Mouse (Mus musculus) kidney, postnatal 0 days (tissue): ENCODE data around the gene Acaa1b. TPM values are rescaled to one million over a fixed set of nuclear protein-coding genes. Genes with fewer than 3 reads are reported as not detected.

Experiments
- ATAC-seq: fragments of 200-750 bp; cut with Nextera tagmentation; replicated peaks from 2 replicates; pipeline ENCODE4 v1.8.0; 2017; ENCODE audit warnings: low read depth, moderate number of reproducible peaks, moderate TSS enrichment, moderate library complexity; ENCODE audit not compliant: low FRiP score
- DNase-seq: peaks from one replicate; pipeline ENCODE4 v3.0.0-alpha.2; 2016; ENCODE audit warnings: low spot score
- H3K27ac ChIP-seq: fragments of 300-500 bp; sonication (generic); 2 replicates; pipeline ENCODE4 v1.5.1; 2014; ENCODE audit warnings: mild to moderate bottlenecking
- H3K27me3 ChIP-seq: fragments of 300-500 bp; sonication (generic); 2 replicates; pipeline ENCODE4 v1.6.1; 2014; ENCODE audit warnings: low read length, mixed read lengths; ENCODE audit not compliant: insufficient read depth
- H3K36me3 ChIP-seq: fragments of 300-500 bp; sonication (generic); 2 replicates; pipeline ENCODE4 v1.6.1; 2014; ENCODE audit warnings: low read length, mixed read lengths; ENCODE audit not compliant: insufficient read depth
- H3K4me1 ChIP-seq: fragments of 300-500 bp; sonication (generic); replicated peaks from 2 replicates; pipeline ENCODE4 v1.6.1; 2014; ENCODE audit warnings: antibody characterized with exemption, low read length, mixed read lengths; ENCODE audit not compliant: insufficient read depth
- H3K4me2 ChIP-seq: fragments of 300-500 bp; sonication (generic); 2 replicates; pipeline ENCODE4 v1.6.1; 2014; ENCODE audit warnings: mild to moderate bottlenecking, low read length, moderate library complexity, mixed read lengths
- H3K4me3 ChIP-seq: fragments of 300-500 bp; sonication (generic); replicated peaks from 2 replicates; pipeline ENCODE4 v1.5.1; 2014; ENCODE audit warnings: low read depth, low read length
- H3K9ac ChIP-seq: fragments of 300-500 bp; sonication (generic); 2 replicates; pipeline ENCODE4 v1.6.1; 2014; ENCODE audit warnings: low read depth, low read length
- H3K9me3 ChIP-seq: fragments of 300-500 bp; sonication (generic); replicated peaks from 2 replicates; pipeline ENCODE4 v1.6.1; 2016; ENCODE audit warnings: low read length, inconsistent platforms, mixed read lengths
- CTCF ChIP-seq: IDR thresholded peaks from 2 replicates; pipeline ENCODE4 v1.5.1; 2016; ENCODE audit warnings: antibody characterized with exemption, low read depth, mild to moderate bottlenecking, moderate library complexity
- WGBS: fragments of 180-500 bp; shearing (Covaris S2); extraction: QIAGEN DNeasy Blood & Tissue Kit; methylation state at CpG from one replicate; pipeline ENCODE4 v1.1.7; 2014; 5-methylcytosine and 5-hydroxymethylcytosine counted together
- polyA plus RNA-seq: library from polyadenylated mRNA; unstranded; fragments of >200 nt; fragmentation: Nextera tagmentation; extraction: Ambion mirVana; gene quantifications from 2 replicates; pipeline ENCODE4 v1.2.1, GENCODE M21; 2015

Acaa1b gene
- polyA plus RNA-seq, 1 experiment from 2014 or later: 72.8 TPM

DNA sequence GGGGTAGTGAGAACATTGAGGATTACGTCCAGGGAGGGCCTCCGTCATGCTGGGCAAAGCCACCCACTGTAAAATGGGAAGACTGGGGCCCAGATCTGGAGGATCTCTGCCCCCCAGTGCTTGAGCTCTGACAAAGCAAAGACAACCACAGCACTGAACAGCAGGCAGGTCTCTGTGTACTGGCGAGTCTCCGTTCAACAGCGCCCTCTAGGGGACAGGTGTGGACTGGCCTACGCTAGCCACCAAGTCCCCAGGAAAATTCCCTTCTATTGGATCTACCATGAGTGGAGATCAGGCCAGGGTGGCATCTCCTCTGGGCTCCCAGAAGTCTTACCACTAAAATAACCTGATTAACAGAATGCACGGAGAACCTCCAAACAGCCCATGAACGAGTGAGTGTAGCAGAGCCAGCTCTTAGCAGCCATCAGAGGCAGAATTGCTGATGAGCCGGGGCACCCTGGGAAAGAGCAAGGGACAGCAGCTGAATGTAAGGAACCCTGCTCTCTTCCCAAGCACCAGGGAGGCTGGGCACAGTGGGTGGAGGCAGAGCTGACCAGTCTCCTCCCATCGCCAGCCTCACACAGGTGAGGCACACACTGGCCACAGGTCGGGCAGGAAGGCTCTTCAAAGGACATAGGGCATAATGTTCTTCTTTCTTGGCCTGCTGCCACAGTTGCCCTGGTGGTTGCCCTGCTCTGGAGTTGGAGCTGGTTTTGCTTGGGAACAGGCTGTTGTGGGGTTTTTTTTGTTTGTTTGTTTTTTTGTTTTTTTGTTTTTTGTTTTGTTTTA, 35.5 kb upstream of the Acaa1b start:
- Histone ChIP-seq H3K4me1 (no peaks in the 10 kb centered on the region), H3K9ac (no peak overlapping the region), H3K4me3 (no peak overlapping the region), H3K27ac (peak overlapping the region; percentile 31; the same call in 1 of the 2 replicates), H3K36me3 (no peaks in the 10 kb centered on the region), H3K9me3 (no peaks in the 10 kb centered on the region), H3K4me2 (no peak overlapping the region), H3K27me3 (no peaks in the 10 kb centered on the region)
- TF ChIP-seq CTCF: peak; percentile 75
- ATAC-seq (peak; percentile 86), DNase-seq (peak; percentile 29)
- 32% methylated on average over 11 of the region's 11 CpGs for WGBS

DNA sequence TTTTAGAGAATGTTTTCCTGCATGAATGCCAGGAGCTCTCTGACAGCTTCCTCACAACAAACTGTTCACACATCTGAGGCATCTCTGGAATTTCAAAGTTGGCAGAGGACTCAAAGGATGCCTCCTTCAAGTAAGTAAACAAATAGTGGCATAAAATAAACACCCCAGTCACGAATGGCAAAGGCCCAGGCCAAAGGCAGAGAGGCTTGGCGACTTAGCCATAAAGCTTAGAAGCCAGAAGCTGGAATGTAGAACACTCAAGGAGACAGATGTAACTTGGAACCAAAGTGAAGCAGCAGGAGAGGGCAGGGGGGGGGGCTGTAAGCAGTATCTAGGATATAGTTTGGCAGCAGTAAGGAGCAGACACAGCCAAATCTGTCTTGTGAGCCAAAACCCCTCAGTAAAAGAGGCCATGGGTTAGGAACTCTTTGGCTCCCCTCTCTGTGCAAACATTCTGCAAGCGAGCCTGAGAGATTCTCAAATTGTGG, 24.4 kb upstream of the Acaa1b start:
- no peak overlapping the region for H3K4me2 ChIP-seq
- no peak for TF ChIP-seq CTCF
- H3K36me3 ChIP-seq: no peaks in the 10 kb centered on the region
- DNase-seq (peak; percentile 52), ATAC-seq (no peak)
- H3K9me3 ChIP-seq: no peaks in the 10 kb centered on the region
- no peak overlapping the region for H3K27ac ChIP-seq
- H3K9ac ChIP-seq: no peak overlapping the region
- H3K4me1 ChIP-seq: no peaks in the 10 kb centered on the region
- H3K4me3 ChIP-seq: no peak overlapping the region
- 23% methylated on average over 3 of the region's 3 CpGs for WGBS
- no peaks in the 10 kb centered on the region for H3K27me3 ChIP-seq

GRCm38 (mm10) chr9:119179292-119179691, 22.4 kb upstream of the Acaa1b start:
- no peak for TF ChIP-seq CTCF
- ATAC-seq: no peak
- WGBS: 87% methylated on average over 11 of the region's 11 CpGs

DNA sequence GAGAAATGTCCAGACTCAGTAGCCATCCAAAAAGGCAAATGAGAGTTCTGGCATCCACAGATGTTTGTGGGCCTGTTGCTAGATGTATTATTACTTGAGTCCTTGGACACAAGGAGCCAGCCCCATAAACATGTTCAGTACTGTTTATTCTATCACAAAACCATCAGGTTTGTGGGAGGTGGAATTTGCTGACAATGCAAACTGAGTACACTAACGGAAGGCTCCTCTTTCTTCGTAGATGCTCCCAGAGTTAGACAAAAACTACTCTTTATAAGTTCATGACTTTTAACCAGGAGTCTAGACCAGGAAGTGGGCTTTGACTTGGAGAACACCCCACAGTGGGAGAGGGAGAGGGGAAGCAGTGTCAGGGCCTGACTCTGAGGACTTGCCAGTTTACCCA, 10.7 kb upstream of the Acaa1b start:
- Histone ChIP-seq H3K27me3 (no peaks in the 10 kb centered on the region), H3K4me1 (no peaks in the 10 kb centered on the region), H3K36me3 (no peaks in the 10 kb centered on the region), H3K9ac (no peak overlapping the region), H3K4me2 (no peak overlapping the region), H3K27ac (no peak overlapping the region), H3K9me3 (no peaks in the 10 kb centered on the region), H3K4me3 (no peak overlapping the region)
- DNase-seq (no peak), ATAC-seq (no peak)
- 73% methylated on average over 2 of the region's 2 CpGs for WGBS
- TF ChIP-seq CTCF: no peak

More at GRCm38 (mm10) chr9:119179292-119179691, 22.4 kb upstream of the Acaa1b start:
- Histone ChIP-seq H3K4me1 (no peaks in the 10 kb centered on the region), H3K27ac (no peak overlapping the region), H3K4me2 (no peak overlapping the region), H3K9me3 (no peaks in the 10 kb centered on the region), H3K36me3 (no peaks in the 10 kb centered on the region), H3K27me3 (no peaks in the 10 kb centered on the region), H3K9ac (no peak overlapping the region), H3K4me3 (no peak overlapping the region)
- no peak for DNase-seq

DNA sequence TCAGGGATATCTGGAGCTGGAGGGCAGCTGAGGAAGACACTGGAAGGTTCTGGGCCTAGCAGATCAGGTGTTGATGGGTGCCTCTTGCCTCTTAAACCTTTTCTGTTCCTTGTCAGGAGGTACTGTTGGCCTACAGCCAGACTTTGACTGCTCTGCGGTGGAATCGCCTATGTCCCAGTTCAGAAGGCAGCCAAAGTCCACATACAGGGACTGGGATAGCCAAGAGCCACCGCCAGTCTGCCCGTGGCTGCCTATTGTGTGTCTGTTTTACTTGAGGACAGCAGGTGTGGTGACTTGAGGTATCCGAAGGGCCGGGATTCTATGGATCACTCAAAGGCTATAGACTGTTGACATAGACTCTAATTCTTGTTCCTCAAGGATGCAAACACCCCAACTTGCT, 8.7 kb upstream of the Acaa1b start:
- ATAC-seq (peak; percentile 67; the same call in 1 of the 2 replicates), DNase-seq (no peak)
- no peaks in the 10 kb centered on the region for H3K36me3 ChIP-seq
- H3K9ac ChIP-seq: no peak overlapping the region
- H3K9me3 ChIP-seq: no peaks in the 10 kb centered on the region
- no peaks in the 10 kb centered on the region for H3K27me3 ChIP-seq
- no peak overlapping the region for H3K4me2 ChIP-seq
- H3K27ac ChIP-seq: no peak overlapping the region
- 81% methylated on average over 6 of the region's 6 CpGs for WGBS
- no peak for TF ChIP-seq CTCF
- no peak overlapping the region for H3K4me3 ChIP-seq
- no peaks in the 10 kb centered on the region for H3K4me1 ChIP-seq

- ATAC-seq: peak; percentile 57; the same call in 1 of the 2 replicates
- Histone ChIP-seq H3K4me2 (no peak overlapping the region), H3K4me1 (no peaks in the 10 kb centered on the region), H3K27ac (no peak overlapping the region), H3K36me3 (no peaks in the 10 kb centered on the region), H3K4me3 (no peak overlapping the region), H3K27me3 (no peaks in the 10 kb centered on the region), H3K9me3 (no peaks in the 10 kb centered on the region), H3K9ac (no peak overlapping the region)
- whole genome bisulfite sequencing: 84% methylated on average over 7 of the region's 7 CpGs
- TF ChIP-seq CTCF: no peak
- peak; percentile 10 for DNase-seq
Observed at GRCm38 (mm10) chr9:119164743-119165142, 7.8 kb upstream of the Acaa1b start.
